Mouse (Mus musculus): ENCODE data around the gene Stfa2l1.
"Not testable (repeated sequence)": the region's sequence is repeated elsewhere in the genome, so short reads cannot be mapped to it uniquely, and the experiment has no call there.

Stfa2l1 gene

GRCm38 (mm10) chr16:36156402-36156975 is at the start of gene Stfa2l1:
TSS of gene Stfa2l1 (plus strand) at chr16:36156811.
- DNase-seq: no peak

DNA sequence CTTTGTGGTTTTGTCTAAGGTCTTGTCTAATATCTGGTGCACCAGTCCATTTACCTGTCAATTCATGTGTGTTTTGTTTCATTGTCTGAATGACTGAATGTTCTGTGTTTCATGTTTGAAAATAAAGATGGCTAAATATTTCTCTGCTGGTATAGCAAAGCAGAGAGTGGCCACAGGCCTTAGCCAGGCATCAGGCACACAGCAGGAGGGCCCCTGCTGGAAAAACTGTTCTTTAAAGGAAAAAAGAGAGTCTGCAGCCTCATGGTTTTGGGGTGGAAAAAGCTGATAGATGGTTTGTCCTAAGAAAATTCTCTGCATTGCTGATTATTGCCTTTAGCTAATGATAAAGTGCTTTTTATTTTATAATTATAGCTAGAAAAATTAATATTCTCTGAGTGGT is 45.1 kb upstream of the Stfa2l1 start:
- DNase-seq: peak in 1 of 2 experiments; percentile 9

- DNase-seq: not testable (repeated sequence)
These were observed 40.9 kb upstream of the Stfa2l1 start for GRCm38 (mm10) chr16:36115751-36116150.

DNA sequence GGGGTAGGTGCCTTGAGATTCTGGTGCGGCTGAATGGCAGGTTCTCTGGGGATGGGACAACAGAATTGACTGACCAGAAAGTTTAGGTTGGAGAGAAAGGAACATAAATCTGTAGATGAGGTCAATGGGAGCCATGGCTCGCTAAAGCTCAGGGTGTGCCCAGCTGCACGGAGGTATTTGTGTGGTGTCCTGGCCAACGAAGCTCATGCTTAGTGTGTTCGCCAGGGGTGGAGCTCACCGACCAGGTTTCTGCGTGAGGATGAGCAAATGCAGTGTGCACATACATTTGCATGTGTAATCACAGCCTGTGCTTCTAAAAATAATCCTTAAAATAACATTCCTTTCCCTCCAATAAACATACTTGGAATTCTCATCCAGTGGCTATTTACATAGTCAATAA is 28.5 kb upstream of the Stfa2l1 start:
- no peak for DNase-seq

DNA sequence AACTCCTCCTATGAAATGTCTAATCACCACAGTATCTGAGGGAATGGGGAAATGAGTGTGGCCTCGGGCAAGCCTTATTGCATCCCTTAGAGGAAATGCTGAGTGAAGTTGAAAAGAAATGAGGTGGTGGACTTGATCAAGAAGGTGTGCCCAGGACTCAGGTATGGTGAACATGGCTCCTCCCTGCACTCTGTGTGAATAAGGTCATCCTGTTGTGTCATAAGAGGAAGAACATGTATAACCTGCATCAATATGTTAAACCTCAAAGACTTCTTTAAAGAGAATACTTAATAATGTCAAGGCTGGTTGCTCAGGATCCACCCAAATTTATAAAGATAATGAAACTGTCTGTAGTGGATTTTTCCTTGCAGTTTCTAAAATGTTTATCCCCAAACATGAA is 25.5 kb upstream of the Stfa2l1 start, which contains the start of gene Csta1:
Csta1 (minus strand) TSS at position 101 of the 400 bp plus-strand sequence.
- DNase-seq: no peak

DNA sequence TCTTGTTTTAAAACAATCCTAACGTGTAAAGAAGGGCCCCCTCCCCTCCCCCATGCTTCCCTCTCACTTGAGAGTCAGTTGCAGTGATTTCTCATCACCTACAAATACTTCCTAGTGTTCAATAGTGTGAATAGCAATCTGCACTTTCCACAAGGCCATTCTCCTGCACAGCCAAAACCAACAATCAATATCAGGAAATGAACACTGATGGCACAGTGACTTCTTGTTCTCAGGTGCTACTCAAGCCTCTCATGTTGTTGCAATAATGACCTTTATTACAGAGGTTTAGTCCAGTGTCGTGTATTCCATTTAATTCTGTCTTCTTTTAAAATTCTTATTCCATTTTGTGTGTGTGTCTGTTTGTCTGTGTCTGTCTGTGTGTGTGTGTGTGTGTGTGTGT is 18.4 kb upstream of the Stfa2l1 start:
- DNase-seq: no peak

GRCm38 (mm10) chr16:36167841-36168240 is 11.2 kb downstream of the Stfa2l1 start:
- DNase-seq: not testable (repeated sequence)

GRCm38 (mm10) chr16:36176108-36176507 is 19.5 kb downstream of the Stfa2l1 start:
- no peak for DNase-seq

DNA sequence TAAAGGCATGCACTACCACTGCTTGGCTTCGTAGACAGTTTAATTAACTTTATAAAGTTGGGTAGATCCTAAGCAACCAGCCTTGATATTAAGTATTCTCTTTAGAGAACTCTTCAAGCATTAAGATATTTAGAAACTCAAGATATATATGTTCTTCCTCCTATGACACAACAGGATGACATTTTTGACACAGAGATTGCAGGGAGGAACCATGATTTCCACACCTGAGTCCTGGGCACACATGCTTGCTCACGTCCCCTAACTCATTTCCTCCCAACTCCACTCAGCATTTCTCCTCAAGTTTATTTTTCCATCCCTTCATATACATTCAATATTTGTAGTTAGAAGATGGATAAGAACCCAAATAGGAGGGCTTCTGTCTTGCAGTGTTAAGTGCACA is 23.3 kb downstream of the Stfa2l1 start:
- DNase-seq: no peak

DNA sequence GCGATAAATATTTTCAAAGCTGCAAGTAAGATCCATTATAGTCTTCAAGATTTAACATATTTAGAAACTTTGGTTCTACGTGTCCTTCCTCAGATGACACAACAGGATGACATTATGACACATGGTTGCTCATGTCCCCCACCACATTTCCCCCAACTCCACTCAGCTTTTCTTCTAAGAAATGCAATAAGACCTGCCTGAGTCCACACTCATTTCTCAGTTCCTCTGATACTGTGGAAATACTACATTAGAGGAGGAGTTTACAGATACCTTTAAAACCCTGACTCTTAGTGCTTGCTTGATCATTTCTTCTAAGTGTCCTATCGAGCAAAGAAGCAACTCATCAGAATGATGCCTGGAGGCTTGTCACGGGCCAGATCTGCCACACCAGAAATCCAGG is 27.3 kb downstream of the Stfa2l1 start, which contains the start of gene Gm5483:
Gm5483 (plus strand) TSS at position 301 of the 400 bp plus-strand sequence.
- not testable (repeated sequence) for DNase-seq

DNA sequence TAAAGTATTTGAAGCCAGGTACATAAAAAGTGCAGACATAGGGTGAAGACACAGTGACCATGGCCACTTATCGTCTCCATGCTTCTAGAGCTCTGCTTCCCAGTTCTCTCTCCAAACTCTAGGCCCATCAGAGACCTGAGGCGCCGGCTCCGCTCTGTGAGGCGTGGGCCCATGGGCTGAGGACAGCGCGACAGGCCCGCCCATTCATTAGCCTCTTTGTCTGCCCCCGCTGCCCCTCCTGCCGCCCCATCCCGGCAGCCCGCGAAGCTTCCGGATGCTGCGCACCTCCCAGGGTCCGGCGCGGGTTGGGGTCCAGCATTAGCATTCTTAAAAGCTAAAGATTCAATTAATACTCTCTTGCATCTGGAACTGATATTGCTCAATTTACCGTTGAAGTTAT is 42.6 kb downstream of the Stfa2l1 start:
- DNase-seq: no peak

DNA sequence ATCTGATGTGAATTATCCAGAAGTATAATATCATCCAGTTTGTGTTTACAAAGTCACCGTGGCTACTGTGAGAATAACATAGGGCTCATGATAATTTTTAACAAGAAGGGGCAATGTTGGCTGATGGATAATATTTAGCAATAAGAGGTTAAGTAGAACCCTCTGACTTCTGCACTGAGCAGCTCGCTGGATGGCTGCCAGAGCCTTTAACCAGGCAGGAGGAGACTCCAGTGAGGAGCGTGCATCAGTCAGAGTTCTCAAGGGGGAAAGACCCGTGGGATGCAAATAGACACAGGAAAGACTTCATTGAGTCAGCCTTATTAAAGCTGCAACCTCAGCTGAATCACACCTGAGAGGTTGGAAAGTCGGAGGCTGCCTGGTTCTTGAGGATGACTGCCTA is 47.2 kb downstream of the Stfa2l1 start:
- peak in 1 of 2 experiments; percentile 9 for DNase-seq

DNA sequence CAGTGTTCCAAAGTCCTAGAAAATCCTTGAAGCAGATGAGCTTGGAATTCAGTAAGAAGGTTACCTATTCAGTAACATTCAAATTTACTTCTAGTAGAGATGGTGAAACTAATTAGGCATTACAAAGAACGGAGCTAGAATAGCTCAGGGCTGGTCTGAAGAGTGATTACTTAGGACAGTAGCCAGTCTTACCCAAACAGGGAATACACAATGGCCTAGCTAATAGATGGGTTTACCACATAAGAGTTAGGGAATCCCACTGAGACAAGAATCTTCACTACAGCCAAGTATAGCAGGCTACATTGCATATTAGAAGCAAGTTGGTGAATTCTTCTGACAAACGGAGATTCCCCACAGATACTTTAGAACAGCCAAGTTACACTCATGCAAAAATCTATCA is 49.1 kb downstream of the Stfa2l1 start:
- not testable (repeated sequence) for DNase-seq

- no peak for DNase-seq
These were observed 53.4 kb downstream of the Stfa2l1 start, which contains the start of gene Gm5416 for GRCm38 (mm10) chr16:36209967-36210453. TSS of gene Gm5416 (plus strand) at chr16:36210403.
